ENCODE assay signal across 24 mouse cellular contexts in genomic region chr7:96181751-96182150, GRCm38 (mm10). TPM values are rescaled to one million over a fixed set of nuclear protein-coding genes. Genes with fewer than 3 reads are reported as not detected.
DNase-seq lines count a peak whose midpoint lies in the region; TF ChIP-seq lines count a peak whose summit lies in the region.
"Had no signal": no experiment of that assay in that cellular context is flagged by ENCODE, and none has a peak within 500 bp of the region (broad histone marks: within the 10 kb centered on the region; RNA-seq: fewer than 3 reads in every experiment).

No protein-coding gene starts in this region.

- H3K9me3 ChIP-seq in CH12.LX (replicated peaks; ENCODE audit: low read length), result no peaks in the 10 kb centered on the region
- H3K9me3 ChIP-seq: embryonic facial prominence, embryonic 13.5 days; forebrain, embryonic 12.5 days; forebrain, embryonic 15.5 days; hindbrain, embryonic 12.5 days; hindbrain, embryonic 15.5 days had no signal

- in situ Hi-C loops in CH12.LX (cut with MboI; ENCODE audit: low pct_ligation_motif_present, low pct_unique_long_range_greater_than_20kb, low sequenced_read_pairs), result no loop called here

- no peak for TF ChIP-seq RAD21 in CH12.LX (IDR thresholded peaks at IDR 0.05; ENCODE audit: low read depth, low read length)

- no peaks in the 10 kb centered on the region for H3K79me2 ChIP-seq in CH12.LX (replicated peaks; ENCODE audit: control insufficient read depth, extremely low read depth, insufficient read depth, poor library complexity, severe bottlenecking)

- no peak overlapping the region for H3K9ac ChIP-seq in CH12.LX (ENCODE audit: insufficient read depth, low read depth)
- H3K9ac ChIP-seq: embryonic facial prominence, embryonic 13.5 days; forebrain, embryonic 12.5 days; forebrain, embryonic 15.5 days; hindbrain, embryonic 12.5 days; hindbrain, embryonic 15.5 days had no signal

- no peak overlapping the region for H3K27ac ChIP-seq in CH12.LX (ENCODE audit: insufficient read depth, low read depth)
- H3K27ac ChIP-seq: embryonic facial prominence, embryonic 13.5 days; forebrain, embryonic 12.5 days; forebrain, embryonic 15.5 days; heart, adult 2 months; hindbrain, embryonic 12.5 days; hindbrain, embryonic 15.5 days had no signal

- no peak overlapping the region for H3K4me2 ChIP-seq in CH12.LX (ENCODE audit: insufficient read depth, low read depth, poor library complexity, severe bottlenecking)
- H3K4me2 ChIP-seq: embryonic facial prominence, embryonic 13.5 days; forebrain, embryonic 12.5 days; forebrain, embryonic 15.5 days; heart, embryonic 11.5 days; hindbrain, embryonic 12.5 days; hindbrain, embryonic 15.5 days had no signal

- H3K27me3 ChIP-seq in CH12.LX (replicated peaks), result no peaks in the 10 kb centered on the region
- H3K27me3 ChIP-seq: embryonic facial prominence, embryonic 13.5 days; forebrain, embryonic 12.5 days; forebrain, embryonic 15.5 days; hindbrain, embryonic 12.5 days; hindbrain, embryonic 15.5 days; Patski had no signal

- no peak for TF ChIP-seq EP300 in CH12.LX (IDR thresholded peaks at IDR 0.05; ENCODE audit: low read length)

- TF ChIP-seq POLR2A in CH12.LX (IDR thresholded peaks at IDR 0.05; ENCODE audit: low read depth, low read length), result no peak

- H3K4me1 ChIP-seq in CH12.LX (ENCODE audit: control insufficient read depth in 1 of 2, insufficient read depth in 2 of 2), result peaks cover 0 to 3% of the 10 kb centered on the region in 2 experiments; a peak in 2 of 4 replicates
- H3K4me1 ChIP-seq: embryonic facial prominence, embryonic 13.5 days; forebrain, embryonic 15.5 days; hindbrain, embryonic 12.5 days; hindbrain, embryonic 15.5 days had no signal

- H3K4me3 ChIP-seq in CH12.LX (replicated peaks in 1 of 3; ENCODE audit: low read depth in 2 of 3, low read length in 2 of 3, poor library complexity in 1 of 3), result no peak overlapping the region
- H3K4me3 ChIP-seq: embryonic facial prominence, embryonic 13.5 days; forebrain, embryonic 12.5 days; forebrain, embryonic 15.5 days; heart, adult 2 months; hindbrain, embryonic 12.5 days; hindbrain, embryonic 15.5 days had no signal

- DNase-seq in CH12.LX (ENCODE audit: extremely low read depth) (peak; percentile 2), NIH3T3 (ENCODE audit: low read depth) (peak; percentile 36)
- peak; percentile 82 for DNase-seq in fibroblast of lung, adult 2 months (ENCODE audit: low read depth)
- peak; percentile 4 for DNase-seq in skeletal muscle tissue, adult 2 months (ENCODE audit: low read depth, low spot score)
- no peak for DNase-seq in testis, postnatal 10 days (ENCODE audit: low spot score)
- DNase-seq in layer of hippocampus, adult 18-20 months (ENCODE audit: low spot score in 2 of 2), result no peak
- DNase-seq: adrenal gland, adult 2 months; adrenal gland, postnatal 14 days; cerebellum, adult 11 months; cerebellum, adult 2 months; cerebellum, adult 9-11 months; cerebellum, postnatal 25 days; gastrocnemius, postnatal 10 days; gastrocnemius, postnatal 36 days; heart, adult 2 months had no signal

- dilution Hi-C loops in CH12.LX (cut with MboI; ENCODE audit: extremely low pct_ligation_motif_present, extremely low pct_unique_long_range_greater_than_20kb, low sequenced_read_pairs), result no loop called here

- H3K36me3 ChIP-seq in CH12.LX (replicated peaks in 1 of 2; ENCODE audit: control insufficient read depth in 1 of 2, insufficient read depth in 1 of 2, low read length in 1 of 2), result no peaks in the 10 kb centered on the region
- H3K36me3 ChIP-seq: embryonic facial prominence, embryonic 13.5 days; forebrain, embryonic 12.5 days; forebrain, embryonic 15.5 days; hindbrain, embryonic 12.5 days; hindbrain, embryonic 15.5 days had no signal

- TF ChIP-seq CTCF in CH12.LX (conservative IDR thresholded peaks at IDR 0.05 in 1 of 2, IDR thresholded peaks at IDR 0.05 in 1 of 2; ENCODE audit: low read depth in 2 of 2, low read length in 2 of 2), result no peak

TF ChIP-seq in CH12.LX, 34 proteins besides CTCF, POLR2A, EP300 and RAD21:
- TF ChIP-seq JUND (conservative IDR thresholded peaks at IDR 0.05; ENCODE audit: low read depth, low read length) (no peak), USF2 (conservative IDR thresholded peaks at IDR 0.05; ENCODE audit: low read depth, low read length) (no peak), ZMIZ1 (IDR thresholded peaks at IDR 0.05; ENCODE audit: low read depth, low read length) (no peak), MEF2A (IDR thresholded peaks at IDR 0.05; ENCODE audit: borderline replicate concordance, low read depth, low read length) (no peak), E2F4 (IDR thresholded peaks at IDR 0.05; ENCODE audit: insufficient replicate concordance, low read depth, low read length) (no peak), ELF1 (IDR thresholded peaks at IDR 0.05; ENCODE audit: low read depth, low read length) (no peak), NELFE (IDR thresholded peaks at IDR 0.05; ENCODE audit: low read depth, low read length) (no peak), GABPA (IDR thresholded peaks at IDR 0.05; ENCODE audit: insufficient replicate concordance, low read depth, low read length) (no peak), JUN (IDR thresholded peaks at IDR 0.05; ENCODE audit: insufficient read depth, low read depth, low read length) (no peak), IRF4 (IDR thresholded peaks at IDR 0.05; ENCODE audit: low read depth, low read length) (no peak), MAZ (IDR thresholded peaks at IDR 0.05; ENCODE audit: low read depth, low read length) (no peak), BHLHE40 (IDR thresholded peaks at IDR 0.05; ENCODE audit: low read depth, low read length) (no peak), POLR2AphosphoS2 (IDR thresholded peaks at IDR 0.05; ENCODE audit: low read depth, low read length) (no peak), MXI1 (IDR thresholded peaks at IDR 0.05; ENCODE audit: low read depth, low read length) (no peak), TCF12 (IDR thresholded peaks at IDR 0.05; ENCODE audit: low read depth, low read length) (no peak), MYC (IDR thresholded peaks at IDR 0.05; ENCODE audit: low read depth, low read length) (no peak)
TF ChIP-seq in CH12.LX: peak in this region for 0.

RNA-seq across cellular contexts. Expression of gene Tenm4, which starts 10.7 kb away (rescaled TPM):
- total RNA-seq in CH12.LX (2012; rRNA removed) (0.04 TPM in 2 replicates), CH12.LX (2014; rRNA removed) (0.01 and 0.03 TPM in 2 replicates)
- polyA plus RNA-seq in CH12.LX (2012; ENCODE audit: insufficient read length, low read depth), result 0.15 and 0.26 TPM in 2 replicates
- 100 to 1,000 TPM; 107 to 108 TPM for total RNA-seq in layer of hippocampus, adult 18-20 months (2021)
- total RNA-seq: common myeloid progenitor, adult 5-6 weeks; hematopoietic stem cell, adult 5-6 weeks had no signal

Comparison
In these comparisons a context has a peak if more than half of its experiments do, and no peak if none do; other contexts are left out.
1. DNase-seq: peak in CH12.LX (single experiment), NIH3T3 (single experiment), fibroblast of lung, adult 2 months (single experiment) and skeletal muscle tissue, adult 2 months (single experiment); none in testis, postnatal 10 days (single experiment) and layer of hippocampus, adult 18-20 months (0 of 2).
2. RNA of gene Tenm4, which starts 10.7 kb away (total RNA-seq): 107 to 108 TPM in layer of hippocampus, adult 18-20 months; 0.01 to 0.04 TPM in CH12.LX; every median in the first group is over 100 times any median in the second.